Mouse (Mus musculus) v-Abl transformed pro-B cells (cell line): ENCODE measurements around the gene Serpina3m.
"Not testable (repeated sequence)": the region's sequence is repeated elsewhere in the genome, so short reads cannot be mapped to it uniquely, and the experiment has no call there.

Source experiments
- in situ Hi-C, 2 experiments: fragments of 400-800 bp; cut with MboI; formaldehyde crosslinking; loops; one replicate each; pipeline ENCODE4 v1.15.1; 2025; ENCODE audit not compliant: unreplicated experiment in 2 of 2

Serpina3m gene

DNA sequence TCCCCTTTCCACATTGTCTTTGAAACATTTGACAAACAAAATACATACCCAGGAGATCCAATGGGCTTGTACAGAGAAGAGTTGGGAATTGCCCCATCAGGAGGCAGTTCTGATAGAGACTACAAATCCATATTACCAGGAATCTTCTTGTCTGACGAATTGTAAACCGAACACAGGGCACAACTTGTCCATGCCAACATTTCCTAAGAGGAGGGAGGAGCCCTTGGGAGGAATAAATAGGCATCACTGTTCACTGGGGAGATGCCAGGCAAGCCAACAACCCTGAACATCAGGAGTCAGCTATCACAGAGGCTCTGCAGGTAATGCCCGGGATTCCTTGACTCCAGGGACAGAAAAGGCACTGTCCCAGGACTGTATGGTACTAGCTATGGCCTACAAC, at the start of gene Serpina3m, which contains the start of gene Serpina3k:
Gene Serpina3m (plus strand): TSS at position 261 of the 400 bp plus-strand sequence.
Gene Serpina3k (plus strand): TSS at position 261 of the 400 bp plus-strand sequence.
- in situ Hi-C loops: not testable (repeated sequence)

GRCm38 (mm10) chr12:104289872-104290271, 48.4 kb upstream of the Serpina3m start:
- in situ Hi-C loops: no loop called here

DNA sequence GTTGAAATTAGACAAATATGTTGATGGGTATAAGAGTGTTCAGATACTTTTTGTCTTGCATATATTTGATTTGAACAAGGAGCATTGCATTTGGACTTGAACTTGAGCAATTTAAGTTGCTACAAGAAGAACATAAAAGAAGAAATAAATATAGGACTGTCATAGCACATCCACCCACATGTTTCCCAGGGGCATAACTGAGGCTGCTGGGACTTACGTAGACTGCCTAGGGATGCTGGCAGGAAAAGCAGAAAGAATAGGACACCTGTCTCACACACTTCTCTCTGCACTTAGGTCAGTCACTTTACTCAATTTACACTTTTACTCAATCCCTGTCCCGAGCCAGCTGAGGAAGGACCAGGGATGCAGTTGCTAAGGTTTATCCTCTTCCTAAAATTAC, 44.3 kb upstream of the Serpina3m start:
- in situ Hi-C loops: no loop called here

- in situ Hi-C loops: no loop called here
Observed at GRCm38 (mm10) chr12:104298049-104298448, 40.2 kb upstream of the Serpina3m start.

DNA sequence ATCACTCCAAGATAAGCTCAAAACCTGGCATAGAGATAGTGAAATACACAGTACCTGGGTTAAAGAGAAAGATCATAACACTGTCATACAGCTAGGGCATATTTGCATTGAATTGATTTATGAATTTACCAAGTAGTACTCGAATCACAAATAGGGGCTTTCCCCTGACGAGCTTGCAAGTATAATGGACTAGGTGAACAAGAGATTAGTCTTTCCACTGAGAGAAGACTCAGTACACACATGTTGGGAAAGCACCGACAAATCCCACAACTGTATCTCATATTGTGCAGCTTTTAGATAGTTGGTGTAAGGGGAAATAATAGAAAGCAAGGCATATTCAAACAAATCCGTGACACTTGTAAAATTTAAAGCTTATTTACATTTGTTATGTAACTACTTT, 32.3 kb upstream of the Serpina3m start:
- in situ Hi-C loops: no loop called here

- in situ Hi-C loops: no loop called here
Observed at GRCm38 (mm10) chr12:104314253-104314652, 24.0 kb upstream of the Serpina3m start, which contains the start of gene Serpina3j. Serpina3j (plus strand) TSS chr12:104314553.

GRCm38 (mm10) chr12:104322454-104322853, 15.8 kb upstream of the Serpina3m start:
- in situ Hi-C loops: no loop called here

GRCm38 (mm10) chr12:104331701-104332100, 6.6 kb upstream of the Serpina3m start:
- in situ Hi-C loops: no loop called here

DNA sequence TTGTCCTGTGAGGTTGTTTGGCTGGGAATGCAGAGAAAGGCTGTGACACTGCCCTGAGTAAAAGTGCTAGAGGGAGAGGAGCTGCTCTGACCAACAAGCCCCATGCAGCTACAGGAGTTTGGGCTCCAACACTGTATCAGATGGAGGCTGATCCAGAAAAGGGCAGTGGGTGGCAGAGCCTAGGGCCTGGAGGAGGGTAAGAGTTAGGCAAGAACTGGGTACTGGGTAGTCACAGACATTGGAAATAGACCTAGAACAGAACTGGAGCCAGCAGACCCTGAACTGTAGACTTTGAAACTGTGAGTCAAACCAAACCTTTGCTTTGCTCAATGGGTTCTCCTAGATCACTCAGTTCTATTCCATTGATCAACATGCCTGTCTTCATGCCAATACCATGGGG, 1.4 kb upstream of the Serpina3m start:
- in situ Hi-C loops: not testable (repeated sequence)

GRCm38 (mm10) chr12:104338705-104339104, 419 bp downstream of the Serpina3m start:
- in situ Hi-C loops: no loop called here

DNA sequence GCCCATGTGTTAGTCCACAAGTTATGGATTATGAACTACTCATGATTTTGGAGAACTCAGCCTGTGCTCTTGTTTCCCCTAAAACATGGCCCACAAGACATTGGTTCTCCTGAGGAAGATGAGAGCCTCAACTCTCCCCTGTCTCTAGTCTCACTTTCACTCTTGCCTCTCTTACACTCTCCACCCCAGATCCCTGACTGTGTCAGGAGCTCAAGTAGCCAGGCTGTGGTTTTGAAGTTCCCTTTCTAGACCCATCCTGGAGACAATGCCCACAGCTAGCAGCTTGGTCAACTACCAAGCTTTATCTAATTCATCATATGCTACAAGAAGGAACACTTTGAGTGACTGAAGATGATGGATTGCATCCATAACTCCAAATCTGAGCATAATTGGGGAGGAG, 4.2 kb downstream of the Serpina3m start:
- in situ Hi-C loops: not testable (repeated sequence)

DNA sequence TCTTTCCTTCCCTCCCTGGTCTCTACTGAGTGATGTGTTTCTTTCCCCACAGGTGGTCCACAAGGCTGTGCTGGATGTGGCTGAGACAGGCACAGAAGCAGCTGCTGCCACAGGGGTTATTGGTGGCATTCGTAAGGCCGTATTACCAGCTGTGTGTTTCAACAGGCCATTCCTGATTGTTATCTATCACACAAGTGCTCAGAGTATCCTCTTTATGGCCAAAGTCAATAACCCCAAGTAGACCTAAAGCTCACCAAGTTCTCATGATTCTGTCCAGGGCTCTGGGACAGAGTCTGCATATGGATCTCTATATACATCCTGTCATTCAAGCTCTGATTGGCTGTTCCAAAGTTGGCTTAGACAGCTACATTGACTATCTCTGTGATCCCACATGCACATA, 6.9 kb downstream of the Serpina3m start:
- in situ Hi-C loops: no loop called here

GRCm38 (mm10) chr12:104345707-104346106, 7.4 kb downstream of the Serpina3m start:
- in situ Hi-C loops: no loop called here

DNA sequence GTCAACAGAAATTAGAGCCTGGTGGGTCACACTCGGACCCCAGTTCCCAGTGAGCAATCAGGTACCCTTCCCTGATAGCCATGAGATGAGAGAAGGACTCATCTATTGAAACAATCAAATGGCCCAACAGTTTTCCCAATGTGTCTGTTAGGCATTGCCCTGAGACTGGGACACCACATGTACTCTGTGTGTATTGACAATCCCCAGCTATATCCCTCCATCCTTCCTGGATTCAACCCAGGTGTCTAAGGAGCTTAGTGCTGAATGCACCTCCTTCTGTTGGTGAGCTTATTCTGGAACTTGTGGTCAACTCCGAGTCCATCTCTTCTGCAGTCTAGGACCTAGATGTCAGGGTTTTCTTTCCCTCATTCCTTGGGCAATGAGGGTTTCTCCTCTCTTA, 8.8 kb downstream of the Serpina3m start:
- in situ Hi-C loops: no loop called here

GRCm38 (mm10) chr12:104351812-104352211, 13.5 kb downstream of the Serpina3m start:
- in situ Hi-C loops: loop anchor here in 1 of 2 experiments (5.0 kb wide), 1 partner anchor 130 kb away; no protein-coding TSS in a partner anchor

- in situ Hi-C loops: no loop called here
Observed at GRCm38 (mm10) chr12:104356006-104356405, 17.7 kb downstream of the Serpina3m start.

DNA sequence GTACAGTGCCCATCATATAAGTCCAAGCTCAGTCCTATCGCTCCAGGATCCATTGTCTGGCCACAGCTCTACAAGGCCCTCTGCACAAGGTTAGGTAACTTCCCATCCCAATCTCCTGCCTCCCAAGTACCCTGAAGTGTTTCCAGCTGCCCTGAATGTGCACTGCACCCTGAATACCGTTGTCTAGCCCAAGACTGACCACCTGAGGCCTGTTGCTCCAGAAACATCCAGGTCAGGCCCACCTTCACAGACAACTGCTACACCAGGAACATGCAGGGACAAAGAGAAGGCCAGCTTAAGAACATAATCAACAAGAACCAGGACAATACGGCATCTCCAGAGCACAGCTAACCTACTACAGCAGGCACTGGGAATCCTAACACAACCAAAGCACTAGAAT, 31.7 kb downstream of the Serpina3m start:
- in situ Hi-C loops: loop anchor here in 1 of 2 experiments (10.0 kb wide), 1 partner anchor 235 kb away; no protein-coding TSS in a partner anchor

- in situ Hi-C loops: not testable (repeated sequence)
Observed at GRCm38 (mm10) chr12:104377179-104377578, 38.9 kb downstream of the Serpina3m start.

- in situ Hi-C loops: not testable (repeated sequence)
Observed at GRCm38 (mm10) chr12:104378351-104378750, 40.1 kb downstream of the Serpina3m start.

GRCm38 (mm10) chr12:104378815-104379214, 40.5 kb downstream of the Serpina3m start:
- in situ Hi-C loops: not testable (repeated sequence)

- in situ Hi-C loops: no loop called here
Observed at GRCm38 (mm10) chr12:104379856-104380255, 41.6 kb downstream of the Serpina3m start.

- in situ Hi-C loops: not testable (repeated sequence)
Observed at GRCm38 (mm10) chr12:104381071-104381604, 42.9 kb downstream of the Serpina3m start.

DNA sequence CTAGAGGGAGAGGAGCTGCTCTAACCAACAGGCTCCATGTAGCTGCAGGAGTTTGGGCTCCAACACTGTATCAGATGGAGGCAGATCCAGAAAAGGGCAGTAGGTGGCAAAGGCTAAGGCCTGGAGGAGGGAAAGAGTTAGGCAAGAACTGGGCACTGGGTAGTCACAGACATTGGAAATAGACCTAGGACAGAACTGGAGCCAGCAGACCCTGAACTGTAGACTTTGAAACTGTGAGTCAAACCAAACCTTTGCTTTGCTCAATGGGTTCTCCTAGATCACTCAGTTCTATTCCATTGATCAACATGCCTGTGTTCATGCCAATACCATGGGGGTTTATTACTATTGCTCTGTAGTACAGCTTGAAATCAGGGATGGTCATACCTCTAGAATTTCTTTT, 47.7 kb downstream of the Serpina3m start:
- in situ Hi-C loops: not testable (repeated sequence)
